Mouse (Mus musculus): Measurements from ENCODE around the gene Rfc1.
"Not testable (repeated sequence)": the region's sequence is repeated elsewhere in the genome, so short reads cannot be mapped to it uniquely, and the experiment has no call there.

Gene Rfc1

DNA sequence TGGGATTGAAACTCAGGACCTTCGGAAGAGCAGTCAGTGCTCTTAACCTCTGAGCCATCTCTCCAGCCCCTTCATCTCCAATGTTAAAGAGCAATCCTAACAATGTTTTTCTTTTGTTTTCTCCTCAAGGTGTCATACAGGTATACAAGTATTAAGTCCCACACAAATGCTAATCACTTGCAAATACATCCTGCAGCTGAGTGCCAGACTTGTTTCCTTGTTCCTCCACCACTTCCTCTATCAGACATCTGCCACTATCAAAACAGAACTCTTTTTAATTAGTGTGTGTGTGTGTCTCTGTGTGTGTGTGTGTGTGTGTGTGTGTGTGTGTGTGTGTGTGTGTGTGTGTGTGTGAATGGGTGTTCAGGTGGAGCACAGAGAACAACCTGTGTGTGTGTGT lies 35.8 kb downstream of the Rfc1 start:
- DNase-seq (ENCODE audit: low read depth, low spot score), result peak; percentile 14

DNA sequence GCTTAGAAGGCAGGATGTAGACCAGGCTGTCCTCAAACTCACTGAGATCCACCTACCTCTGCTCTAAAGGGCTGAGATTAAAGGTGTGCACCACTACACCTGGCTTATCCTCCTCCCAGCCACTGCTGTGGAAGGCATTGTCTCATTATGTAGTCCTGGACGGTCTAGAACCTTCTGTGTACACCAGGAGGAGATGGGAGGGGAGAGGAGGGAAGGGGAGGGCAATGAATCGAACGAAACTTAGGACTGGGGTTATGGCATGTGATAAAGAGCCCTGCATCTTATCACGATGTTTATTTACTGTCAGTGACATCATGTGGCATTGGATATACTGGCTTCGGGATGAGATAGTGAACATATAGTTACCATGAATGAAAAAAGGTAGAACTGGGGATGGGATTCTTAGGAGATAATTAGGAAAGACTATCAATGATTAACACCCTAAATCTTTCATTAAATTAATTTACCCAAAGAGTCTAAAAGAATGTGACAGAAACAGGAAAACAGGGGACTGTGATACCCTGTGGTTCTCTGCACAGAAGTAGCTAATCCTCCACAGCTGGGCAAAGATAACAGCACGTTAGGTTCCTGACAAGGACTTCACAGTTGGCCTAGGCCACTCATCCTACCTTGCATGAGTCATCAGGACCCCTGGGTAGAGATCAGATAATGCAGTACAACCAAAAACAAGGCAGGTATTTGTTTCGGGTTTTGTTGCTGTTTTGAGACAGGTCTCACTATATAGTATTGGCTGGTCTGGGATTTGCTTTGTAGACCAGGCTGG lies 37.1 kb downstream of the Rfc1 start:
- no peak for DNase-seq (ENCODE audit: low read depth, low spot score)

GRCm38 (mm10) chr5:65294270-65294669 lies 41.2 kb downstream of the Rfc1 start:
- DNase-seq (ENCODE audit: low read depth, low spot score), result no peak

DNA sequence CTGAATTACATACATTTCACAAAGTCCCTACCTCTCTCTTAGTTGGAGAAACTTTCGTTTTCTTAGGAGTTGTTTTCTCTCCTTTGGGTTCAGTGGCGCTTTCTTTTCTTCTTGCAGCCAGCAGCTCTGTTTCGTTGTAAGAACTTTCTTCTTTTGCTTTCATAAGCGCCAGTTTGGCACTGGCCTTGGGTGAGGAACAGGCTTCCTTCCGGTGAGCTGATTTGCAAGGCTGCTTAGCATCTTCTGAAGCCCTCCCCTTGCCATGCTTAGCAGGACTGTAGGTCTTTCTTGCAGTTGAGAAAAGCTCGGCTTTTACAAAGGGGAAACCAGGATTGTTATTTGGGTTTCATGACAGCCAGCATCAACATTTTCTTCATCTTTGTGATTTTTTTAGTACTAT lies 41.8 kb downstream of the Rfc1 start:
- DNase-seq (ENCODE audit: low read depth, low spot score), result no peak

GRCm38 (mm10) chr5:65289009-65289408 lies 46.5 kb downstream of the Rfc1 start:
- DNase-seq (ENCODE audit: low read depth, low spot score), result not testable (repeated sequence)

- no peak for DNase-seq (ENCODE audit: low read depth, low spot score)
Measured at GRCm38 (mm10) chr5:65287751-65288701, 47.4 kb downstream of the Rfc1 start.

DNA sequence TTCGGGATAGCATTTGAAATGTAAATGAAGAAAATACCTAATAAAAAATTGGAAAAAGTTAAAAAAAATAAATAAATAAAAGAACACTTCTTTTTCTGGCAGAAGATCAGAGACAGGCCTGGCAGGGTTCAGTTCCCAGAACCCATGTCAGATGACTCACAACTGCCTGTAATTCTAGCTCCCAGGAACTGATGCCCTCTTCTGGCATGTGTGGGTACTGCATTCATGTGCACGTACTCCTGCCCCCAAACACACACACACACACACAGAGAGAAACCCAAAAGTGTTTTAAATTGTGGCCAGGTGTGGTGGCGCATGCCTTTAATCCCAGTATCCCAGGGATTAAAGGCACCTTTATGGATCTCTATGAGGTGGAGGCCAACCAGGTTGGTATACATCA lies 51.3 kb downstream of the Rfc1 start:
- DNase-seq (ENCODE audit: low read depth, low spot score), result peak; percentile 50

GRCm38 (mm10) chr5:65281216-65281615 lies 54.3 kb downstream of the Rfc1 start:
- DNase-seq (ENCODE audit: low read depth, low spot score), result no peak

DNA sequence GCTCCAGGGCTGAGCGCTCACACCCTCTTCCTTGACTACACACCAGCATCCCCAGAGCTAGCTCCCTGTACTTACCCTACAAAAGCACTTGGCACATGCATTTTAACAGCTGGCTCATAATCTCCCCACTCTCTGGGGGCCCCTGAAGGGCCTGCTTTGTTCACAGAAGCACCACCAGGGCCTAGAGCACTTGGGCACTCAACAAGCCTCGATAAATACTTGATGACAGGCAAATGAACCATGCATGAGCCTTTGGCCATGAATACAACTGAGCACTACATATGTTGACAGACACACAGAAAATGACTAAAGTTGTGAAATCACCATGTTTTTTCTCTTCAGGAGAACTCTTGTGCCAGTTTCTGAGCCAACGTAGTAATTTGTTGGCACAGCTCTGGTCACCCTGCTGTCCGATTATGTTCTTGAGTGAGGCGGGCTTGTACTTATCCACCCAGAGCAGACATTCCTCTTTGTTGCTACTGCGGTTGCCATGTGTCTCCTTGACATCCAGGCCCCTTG lies 56.3 kb downstream of the Rfc1 start:
- no peak for DNase-seq (ENCODE audit: low read depth, low spot score)

DNA sequence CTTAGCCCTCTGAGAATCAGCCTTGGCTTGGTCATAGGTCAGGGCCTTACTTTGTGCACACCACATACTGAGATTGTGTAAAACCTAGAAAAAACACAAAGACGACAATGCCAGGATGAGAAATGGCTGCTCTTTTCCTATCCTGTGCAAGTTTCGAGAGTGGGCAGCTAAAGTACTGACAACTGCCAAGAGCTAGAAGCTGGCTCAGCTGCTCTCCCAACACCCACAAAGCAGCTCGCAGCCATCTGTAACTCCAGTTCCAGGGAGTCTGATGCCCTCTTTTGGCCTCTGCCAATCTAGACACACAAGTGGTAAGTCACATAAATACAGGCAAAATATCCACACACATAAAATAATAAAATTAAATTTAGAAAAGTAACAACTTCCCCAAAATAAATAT lies 61.5 kb downstream of the Rfc1 start:
- no peak for DNase-seq (ENCODE audit: low read depth, low spot score)

- no peak for DNase-seq (ENCODE audit: low read depth, low spot score)
Measured at GRCm38 (mm10) chr5:65257910-65258505, 77.5 kb downstream of the Rfc1 start.

- DNase-seq (ENCODE audit: low read depth, low spot score), result no peak
Measured at GRCm38 (mm10) chr5:65250185-65250855, 85.2 kb downstream of the Rfc1 start.

DNA sequence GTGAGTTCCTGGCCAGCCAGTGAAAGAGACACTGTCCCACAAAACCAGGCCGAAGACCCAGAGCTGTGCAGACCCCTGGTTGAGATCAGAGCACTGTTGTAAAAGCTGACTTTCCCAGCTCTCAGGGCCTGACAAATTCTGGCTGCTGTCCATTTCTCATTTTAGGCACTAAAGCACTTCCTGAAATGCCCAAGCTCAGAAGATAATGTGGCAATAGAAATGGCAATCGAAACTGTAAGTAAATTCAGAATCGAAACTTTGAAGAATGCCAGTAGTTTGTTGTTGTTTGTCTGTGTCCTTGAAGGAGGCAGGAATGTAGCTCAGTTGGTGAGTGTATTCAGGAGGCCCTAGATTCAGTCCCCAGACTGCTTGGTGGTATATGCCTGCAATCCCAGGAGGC lies 88.2 kb downstream of the Rfc1 start:
- DNase-seq (ENCODE audit: low read depth, low spot score), result no peak

DNA sequence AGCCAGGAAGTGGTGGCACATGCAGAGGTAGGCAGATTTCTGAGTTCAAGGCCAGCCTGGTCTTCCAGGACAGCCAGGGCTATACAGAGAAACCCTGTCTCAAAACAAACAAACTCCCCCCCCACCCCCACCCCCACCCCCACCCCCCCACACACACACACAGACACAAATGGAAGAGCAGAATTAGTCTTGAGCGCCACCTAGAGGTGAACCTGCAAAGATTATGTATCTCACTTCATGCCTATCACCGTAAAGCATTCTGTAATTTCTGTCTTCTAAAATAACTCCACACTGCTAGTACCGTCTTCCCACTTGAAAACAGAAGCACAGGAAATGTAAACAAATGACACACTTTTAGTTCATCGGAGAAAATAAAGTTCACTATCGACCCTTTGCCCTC lies 92.7 kb downstream of the Rfc1 start:
- peak; percentile 54 for DNase-seq (ENCODE audit: low read depth, low spot score)

GRCm38 (mm10) chr5:65231289-65232003 lies 104.0 kb downstream of the Rfc1 start:
- no peak for DNase-seq (ENCODE audit: low read depth, low spot score)

GRCm38 (mm10) chr5:65224056-65224455 lies 111.4 kb downstream of the Rfc1 start:
- DNase-seq (ENCODE audit: low read depth, low spot score), result no peak

- DNase-seq (ENCODE audit: low read depth, low spot score), result no peak
Measured at GRCm38 (mm10) chr5:65221037-65221436, 114.4 kb downstream of the Rfc1 start.

DNA sequence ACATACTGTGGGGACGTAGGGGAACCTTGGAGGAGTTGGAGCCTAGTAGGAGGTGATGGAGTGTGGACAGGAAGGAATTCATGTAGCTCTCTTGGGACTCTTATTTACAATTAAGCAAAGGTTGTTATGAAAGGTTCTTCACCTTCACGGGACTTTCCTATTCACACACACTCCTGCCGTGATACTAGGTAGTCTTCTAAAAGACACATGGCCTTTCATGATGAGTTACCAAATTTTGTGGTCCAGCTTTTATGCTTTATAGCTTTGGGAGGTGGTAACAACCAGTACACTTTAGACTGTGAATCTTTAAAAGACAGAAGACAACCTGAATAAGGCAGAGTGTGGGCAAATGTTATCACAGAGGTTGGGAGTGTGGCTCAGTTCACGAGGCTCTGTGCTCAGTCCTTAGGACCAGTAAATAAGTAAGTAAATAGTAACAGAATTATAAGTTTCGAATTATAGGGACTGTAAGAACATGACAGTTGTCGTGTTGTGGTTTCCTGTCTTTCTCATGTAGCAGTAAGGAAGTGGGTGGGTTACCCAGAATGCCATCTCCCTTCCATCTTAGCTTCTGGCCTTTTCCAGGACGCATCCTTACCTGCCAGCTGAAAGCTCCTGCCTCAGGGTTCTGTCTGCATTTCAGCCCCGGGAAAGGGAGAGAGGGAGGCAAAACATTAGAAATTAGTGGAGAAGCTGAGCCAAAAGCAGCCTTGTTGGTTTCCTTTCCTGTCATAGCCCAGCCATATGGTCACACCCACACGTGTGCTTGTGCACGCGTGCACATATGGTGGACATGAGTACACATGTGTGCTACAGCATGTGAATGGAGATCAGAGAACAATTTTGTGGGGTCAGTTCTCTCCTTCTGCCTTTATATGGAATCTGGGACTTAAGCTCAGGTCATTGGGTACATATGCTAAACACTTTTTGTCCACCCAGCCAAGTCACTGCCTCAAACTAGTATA lies 117.9 kb downstream of the Rfc1 start:
- DNase-seq (ENCODE audit: low read depth, low spot score), result peak; percentile 61

DNA sequence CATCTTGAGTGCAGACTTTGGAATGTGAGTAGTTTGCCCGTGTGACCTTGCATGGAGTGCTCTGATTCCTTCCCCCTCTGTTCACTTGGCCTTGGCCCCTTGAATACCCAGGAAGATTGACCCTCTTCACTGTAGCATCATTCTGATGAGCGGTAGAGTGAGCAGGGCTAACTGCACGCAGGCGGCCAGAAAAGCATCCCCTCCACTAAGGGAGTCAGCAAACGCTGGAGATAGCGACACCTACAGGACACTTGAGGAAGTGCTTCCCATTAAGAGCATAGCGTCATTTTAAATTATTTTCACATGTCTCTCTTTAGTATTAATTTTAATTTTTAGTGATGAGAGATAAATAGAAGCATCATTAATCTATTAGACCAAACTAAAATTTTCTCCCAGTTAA lies 122.1 kb downstream of the Rfc1 start:
- DNase-seq (ENCODE audit: low read depth, low spot score), result peak; percentile 44
